Mouse (Mus musculus): ENCODE data around the gene Eprs. TPM values are rescaled to one million over a fixed set of nuclear protein-coding genes. Genes with fewer than 3 reads are reported as not detected.
"Not testable (repeated sequence)": the region's sequence is repeated elsewhere in the genome, so short reads cannot be mapped to it uniquely, and the experiment has no call there.

Gene Eprs
- 100 to 1,000 TPM in 1 of 2 experiments, 10 to 100 TPM in 1; 93.5 to 108 TPM for total RNA-seq (2021)
- long read RNA-seq, experiment 1, full-length matches to known transcripts, result 184 of 231 reads
- long read RNA-seq, experiment 1, partial matches to known transcripts, result 27 of 231 reads
- long read RNA-seq, experiment 1, other reads (novel, unspliced or antisense), result 20 of 231 reads
- long read RNA-seq, experiment 2, full-length matches to known transcripts, result 42 of 57 reads
- long read RNA-seq, experiment 2, partial matches to known transcripts, result 8 of 57 reads
- long read RNA-seq, experiment 2, other reads (novel, unspliced or antisense), result 7 of 57 reads

GRCm38 (mm10) chr1:185362677-185363520 is at the start of gene Eprs:
Gene Eprs, plus strand, starts transcription at chr1:185363044.
- DNase-seq, result peak; percentile 99

GRCm38 (mm10) chr1:185314546-185314945 is 48.3 kb upstream of the Eprs start:
- no peak for DNase-seq

- no peak for DNase-seq
These were observed 46.8 kb upstream of the Eprs start for GRCm38 (mm10) chr1:185315846-185316568.

- DNase-seq, result not testable (repeated sequence)
These were observed 35.0 kb upstream of the Eprs start for GRCm38 (mm10) chr1:185327754-185328345.

GRCm38 (mm10) chr1:185328721-185329610 is 33.9 kb upstream of the Eprs start, which contains the start of gene Iars2:
Gene Iars2, minus strand, starts transcription at chr1:185329396.
- DNase-seq, result peak; percentile 96

- no peak for DNase-seq
These were observed 33.0 kb upstream of the Eprs start for GRCm38 (mm10) chr1:185329851-185330250.

- DNase-seq, result no peak
These were observed 31.5 kb upstream of the Eprs start for GRCm38 (mm10) chr1:185331364-185331763.

- DNase-seq, result peak; percentile 94
These were observed 30.8 kb upstream of the Eprs start, which contains the start of gene Bpnt1 for GRCm38 (mm10) chr1:185331983-185332430. Gene Bpnt1, plus strand, starts transcription at chr1:185332149.

GRCm38 (mm10) chr1:185333651-185334050 is 29.2 kb upstream of the Eprs start:
- DNase-seq, result no peak

- no peak for DNase-seq
These were observed 28.7 kb upstream of the Eprs start for GRCm38 (mm10) chr1:185334136-185334535.

- DNase-seq, result no peak
These were observed 27.5 kb upstream of the Eprs start for GRCm38 (mm10) chr1:185335231-185335765.

- DNase-seq, result no peak
These were observed 26.3 kb upstream of the Eprs start for GRCm38 (mm10) chr1:185336535-185336934.

GRCm38 (mm10) chr1:185342441-185342840 is 20.4 kb upstream of the Eprs start:
- DNase-seq, result no peak

- no peak for DNase-seq
These were observed 19.4 kb upstream of the Eprs start for GRCm38 (mm10) chr1:185343422-185343821.

GRCm38 (mm10) chr1:185346188-185346587 is 16.7 kb upstream of the Eprs start:
- DNase-seq, result peak; percentile 23

GRCm38 (mm10) chr1:185349741-185350140 is 13.1 kb upstream of the Eprs start:
- no peak for DNase-seq

- DNase-seq, result no peak
These were observed 12.2 kb upstream of the Eprs start for GRCm38 (mm10) chr1:185350611-185351010.

- no peak for DNase-seq
These were observed 10.7 kb upstream of the Eprs start for GRCm38 (mm10) chr1:185352151-185352550.

GRCm38 (mm10) chr1:185353351-185353750 is 9.5 kb upstream of the Eprs start:
- DNase-seq, result no peak

- no peak for DNase-seq
These were observed 8.1 kb upstream of the Eprs start for GRCm38 (mm10) chr1:185354731-185355130.

GRCm38 (mm10) chr1:185356246-185356645 is 6.6 kb upstream of the Eprs start:
- DNase-seq, result no peak
